ENCODE assay signal across 16 mouse cellular contexts in genomic region chr6:28427096-28427839, GRCm38 (mm10). TPM values are rescaled to one million over a fixed set of nuclear protein-coding genes. Genes with fewer than 3 reads are reported as not detected.
A peak's percentile ranks its signal among the peaks of the same experiment; 100 is the strongest.
DNase-seq lines count a peak whose midpoint lies in the region; ATAC-seq lines count a peak whose summit lies in the region.
"Had no signal": no experiment of that assay in that cellular context is flagged by ENCODE, and none has a peak within 500 bp of the region (broad histone marks: within the 10 kb centered on the region; RNA-seq: fewer than 3 reads in every experiment).

Fscn3 (plus strand) TSS chr6:28427789.

- ATAC-seq in liver, embryonic 15.5 days (ENCODE audit: insufficient read depth) = no peak
- ATAC-seq: Patski had no signal

- peaks cover 36% of the 10 kb centered on the region for H3K36me3 ChIP-seq in liver, embryonic 15.5 days (replicated peaks)

- H3K9me3 ChIP-seq in liver, embryonic 15.5 days (replicated peaks) = no peaks in the 10 kb centered on the region
- H3K9me3 ChIP-seq: limb, embryonic 12.5 days; neural tube, embryonic 12.5 days had no signal

- H3K4me2 ChIP-seq in liver, embryonic 15.5 days = no peak within 1 kb of the TSS
- H3K4me2 ChIP-seq: limb, embryonic 12.5 days; neural tube, embryonic 12.5 days had no signal

- 71% methylated on average over 3 of the region's 3 CpGs for WGBS in liver, embryonic 15.5 days (ENCODE audit: insufficient replicate concordance)

- no peaks in the 10 kb centered on the region for H3K27me3 ChIP-seq in liver, embryonic 15.5 days
- H3K27me3 ChIP-seq: limb, embryonic 12.5 days; neural tube, embryonic 12.5 days; Patski had no signal

- H3K9ac ChIP-seq in liver, embryonic 15.5 days = no peak within 1 kb of the TSS
- H3K9ac ChIP-seq: neural tube, embryonic 12.5 days had no signal

- DNase-seq in cerebellum, adult 18-20 months = peak; percentile 38 to 48
- DNase-seq in cerebellum, adult 11 months = no peak
- peak; percentile 29 for DNase-seq in urinary bladder, postnatal 14 days (ENCODE audit: low spot score)
- DNase-seq in urinary bladder, adult 18-20 months (ENCODE audit: low spot score in 2 of 2) = no peak
- DNase-seq in thymus, postnatal 4 days = peak; percentile 63
- DNase-seq in heart, adult 11 months = no peak
- DNase-seq in gastrocnemius, postnatal 36 days = no peak
- DNase-seq: adrenal gland, postnatal 14 days; gastrocnemius, postnatal 14 days had no signal

- no peak within 1 kb of the TSS for H3K4me3 ChIP-seq in liver, embryonic 15.5 days (replicated peaks)
- H3K4me3 ChIP-seq: limb, embryonic 12.5 days; neural tube, embryonic 12.5 days had no signal

- peaks cover 54% of the 10 kb centered on the region for H3K4me1 ChIP-seq in liver, embryonic 15.5 days (replicated peaks)

- H3K27ac ChIP-seq in liver, embryonic 15.5 days (replicated peaks) = peak within 1 kb of the TSS; percentile 90; the same call in 1 of the 2 replicates
- H3K27ac ChIP-seq: limb, embryonic 12.5 days; neural tube, embryonic 12.5 days had no signal

- intact Hi-C loops in gastrocnemius, postnatal 36 days (cut with DNase I) = no loop called here

RNA-seq across cellular contexts. Expression of gene Fscn3, which starts in this region (rescaled TPM):
- polyA plus RNA-seq in liver, embryonic 15.5 days (2015; fragmentation: Nextera tagmentation; extraction: Ambion mirVana) = 0.32 and 0.70 TPM in 2 replicates
- total RNA-seq in gastrocnemius, postnatal 36 days (2021) = not detected
- total RNA-seq: adrenal gland, postnatal 14 days; common myeloid progenitor, adult 5-6 weeks; gastrocnemius, postnatal 14 days; layer of hippocampus, postnatal 14 days had no signal
- polyA plus RNA-seq: heart, embryonic 14.5 days; limb, embryonic 12.5 days; neural tube, embryonic 12.5 days; Patski had no signal

Comparison
In these comparisons a context has a peak if more than half of its experiments do, and no peak if none do; other contexts are left out.
1. DNase-seq: peak in cerebellum, adult 18-20 months (2 of 2), urinary bladder, postnatal 14 days (single experiment) and thymus, postnatal 4 days (single experiment); none in cerebellum, adult 11 months (single experiment), urinary bladder, adult 18-20 months (0 of 2), heart, adult 11 months (single experiment) and gastrocnemius, postnatal 36 days (0 of 2).